In the genomic region with DNA sequence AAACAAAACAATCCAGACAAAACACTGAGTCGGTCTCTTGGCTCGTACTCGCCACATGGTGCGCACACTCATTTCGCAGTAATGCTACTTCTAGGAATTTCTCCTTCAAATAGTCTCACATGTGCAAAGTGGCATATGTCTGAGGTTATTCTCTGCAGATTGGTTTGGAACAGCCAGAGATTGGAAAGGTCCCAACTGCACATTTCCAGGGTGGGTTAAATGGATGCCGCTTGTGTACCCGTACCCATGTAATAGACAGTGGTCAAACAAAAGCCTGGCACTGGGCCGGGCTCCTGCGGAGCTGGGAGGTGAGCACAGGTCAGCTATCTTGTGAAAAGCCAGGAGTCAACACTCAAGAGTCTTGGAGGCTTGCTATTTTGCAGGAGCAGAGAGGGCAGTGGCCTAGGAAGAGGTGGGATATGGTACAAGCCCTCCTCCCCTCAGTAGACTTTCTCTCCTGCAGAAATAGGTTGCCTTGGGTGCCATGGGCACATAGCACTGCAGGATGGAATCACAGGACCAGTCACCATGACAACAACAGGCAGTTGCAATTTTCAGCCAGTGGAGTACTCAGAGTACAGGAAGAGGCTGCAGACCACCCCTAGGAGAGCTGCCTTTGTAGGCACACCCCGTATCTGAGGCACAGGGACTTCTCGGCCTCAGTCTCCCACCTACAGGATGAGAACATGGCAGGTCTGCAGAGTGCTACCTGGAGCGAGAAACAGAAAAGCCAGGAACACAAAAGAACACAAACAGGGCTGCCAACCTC, we compare ENCODE assay signal across 13 mouse cellular contexts. TPM values are rescaled to one million over a fixed set of nuclear protein-coding genes. Genes with fewer than 3 reads are reported as not detected.
DNase-seq lines count a peak whose midpoint lies in the region; ATAC-seq and TF ChIP-seq lines count a peak whose summit lies in the region.
"Had no signal": no experiment of that assay in that cellular context is flagged by ENCODE, and none has a peak within 500 bp of the region (broad histone marks: within the 10 kb centered on the region; RNA-seq: fewer than 3 reads in every experiment).

No protein-coding gene starts in this region.

- no peaks in the 10 kb centered on the region for H3K36me3 ChIP-seq in hindbrain, embryonic 12.5 days
- no peaks in the 10 kb centered on the region for H3K36me3 ChIP-seq in midbrain, postnatal 0 days (ENCODE audit: insufficient read depth, low read length)

- H3K27ac ChIP-seq in hindbrain, embryonic 12.5 days: peak overlapping the region; percentile 95
- peak overlapping the region; percentile 52 for H3K27ac ChIP-seq in midbrain, postnatal 0 days (ENCODE audit: low read depth, low read length)

- H3K4me3 ChIP-seq in hindbrain, embryonic 12.5 days: no peak overlapping the region
- no peak overlapping the region for H3K4me3 ChIP-seq in midbrain, postnatal 0 days (ENCODE audit: low read depth, low read length)

- 55% methylated on average over 12 of the region's 12 CpGs for WGBS in hindbrain, embryonic 12.5 days
- 54% methylated on average over 12 of the region's 12 CpGs for WGBS in midbrain, postnatal 0 days

- peak overlapping the region; percentile 18; the same call in 1 of the 2 replicates for H3K4me2 ChIP-seq in hindbrain, embryonic 12.5 days (replicated peaks)
- H3K4me2 ChIP-seq in midbrain, postnatal 0 days (ENCODE audit: low read depth, low read length, poor library complexity, severe bottlenecking): no peak overlapping the region

- TF ChIP-seq CTCF in brain, embryonic 14.5 days (IDR thresholded peaks at IDR 0.05; ENCODE audit: borderline replicate concordance, extremely low read depth, insufficient read depth, insufficient read length): no peak
- TF ChIP-seq CTCF in midbrain, postnatal 0 days (IDR thresholded peaks at IDR 0.05): no peak

- no peaks in the 10 kb centered on the region for H3K9me3 ChIP-seq in hindbrain, embryonic 12.5 days (replicated peaks)
- H3K9me3 ChIP-seq in midbrain, postnatal 0 days (ENCODE audit: low read length): no peaks in the 10 kb centered on the region

- H3K9ac ChIP-seq in hindbrain, embryonic 12.5 days: no peak overlapping the region
- H3K9ac ChIP-seq in midbrain, postnatal 0 days (replicated peaks; ENCODE audit: low read length, poor library complexity, severe bottlenecking): no peak overlapping the region

- peaks cover 40% of the 10 kb centered on the region for H3K4me1 ChIP-seq in hindbrain, embryonic 12.5 days
- peaks cover 20% of the 10 kb centered on the region for H3K4me1 ChIP-seq in midbrain, postnatal 0 days (ENCODE audit: insufficient read depth, low read length)

- no peak for ATAC-seq in hindbrain, embryonic 12.5 days (ENCODE audit: low FRiP score)
- ATAC-seq in midbrain, postnatal 0 days (ENCODE audit: low FRiP score): peak; percentile 57
- ATAC-seq in inflammation-experienced regulatory T-cells, adult 6 months: no peak
- no peak for ATAC-seq in megakaryocyte-erythroid progenitor cell, adult 5-6 weeks (replicated peaks; ENCODE audit: low FRiP score, low TSS enrichment, poor library complexity, severe bottlenecking)

- no peak for TF ChIP-seq POLR2A in brain, embryonic 14.5 days (IDR thresholded peaks at IDR 0.05; ENCODE audit: borderline replicate concordance, extremely low read depth, insufficient read depth, insufficient read length, poor library complexity, severe bottlenecking)

- no peaks in the 10 kb centered on the region; the same call in 1 of the 2 replicates for H3K27me3 ChIP-seq in hindbrain, embryonic 12.5 days
- no peaks in the 10 kb centered on the region; the same call in 1 of the 2 replicates for H3K27me3 ChIP-seq in midbrain, postnatal 0 days (ENCODE audit: insufficient read depth, low read length)

- peak; percentile 62 to 67 for DNase-seq in cerebellum, postnatal 10 days
- DNase-seq in cerebellum, adult 8-10 months: no peak
- peak; percentile 85 for DNase-seq in brain, embryonic 14.5 days (ENCODE audit: low read depth)
- DNase-seq in midbrain, postnatal 0 days (ENCODE audit: low spot score): peak; percentile 70
- DNase-seq in kidney, adult 9 months: no peak
- DNase-seq: cerebellum, adult 11-12 months; heart, postnatal 4 days; lung, postnatal 10 days had no signal

RNA-seq across cellular contexts. Expression of a gene that starts 19.3 kb away (rescaled TPM):
- 12.4 and 19.8 TPM in 2 replicates for polyA plus RNA-seq in brain, embryonic 14.5 days (2012; rRNA removed)
- 28.1 and 30.1 TPM in 2 replicates for polyA plus RNA-seq in hindbrain, embryonic 12.5 days (2016; fragmentation: Nextera tagmentation; extraction: Ambion mirVana)
- 26.6 and 26.7 TPM in 2 replicates for total RNA-seq in midbrain, postnatal 0 days (2014; rRNA removed)
- 19.7 and 21.5 TPM in 2 replicates for polyA plus RNA-seq in midbrain, postnatal 0 days (2015; fragmentation: Nextera tagmentation; extraction: Ambion mirVana)
- polyA plus RNA-seq in inflammation-experienced regulatory T-cells, adult 6 months (2017; shearing (Covaris generic)): 100 to 1,000 TPM; 125 to 194 (median 163) TPM
- total RNA-seq in megakaryocyte-erythroid progenitor cell, adult 5-6 weeks (2014; fragmentation: Nextera tagmentation): 36.6 and 56.3 TPM in 2 replicates
- total RNA-seq in megakaryocyte-erythroid progenitor cell, adult 5-6 weeks (2017): 14.7 and 17.3 TPM in 2 replicates

RNA-seq across cellular contexts. Expression of a gene that starts 41.4 kb away (rescaled TPM):
- polyA plus RNA-seq in brain, embryonic 14.5 days (2012; rRNA removed): not detected in 2 replicates
- 0.21 TPM in 1 of 2 replicates, not detected in the other for polyA plus RNA-seq in hindbrain, embryonic 12.5 days (2016; fragmentation: Nextera tagmentation; extraction: Ambion mirVana)
- not detected in 2 replicates for total RNA-seq in midbrain, postnatal 0 days (2014; rRNA removed)
- polyA plus RNA-seq in midbrain, postnatal 0 days (2015; fragmentation: Nextera tagmentation; extraction: Ambion mirVana): not detected in 2 replicates
- polyA plus RNA-seq in inflammation-experienced regulatory T-cells, adult 6 months (2017; shearing (Covaris generic)): under 1 TPM in 1 of 3 experiments, not detected in 2; 0.62 TPM
- total RNA-seq in megakaryocyte-erythroid progenitor cell, adult 5-6 weeks (2014; fragmentation: Nextera tagmentation): not detected in 2 replicates
- total RNA-seq in megakaryocyte-erythroid progenitor cell, adult 5-6 weeks (2017): 0.15 TPM in 1 of 2 replicates, not detected in the other
- total RNA-seq: gastrocnemius, adult 18-20 months; heart, postnatal 4 days; left cerebral cortex, adult 18-20 months had no signal

Comparison
In these comparisons a context has a peak if more than half of its experiments do, and no peak if none do; other contexts are left out.
1. DNase-seq: peak in cerebellum, postnatal 10 days (2 of 2), brain, embryonic 14.5 days (single experiment) and midbrain, postnatal 0 days (single experiment); none in cerebellum, adult 8-10 months (single experiment) and kidney, adult 9 months (single experiment).